Mouse (Mus musculus) cortical plate, adult 2 months (tissue): ENCODE data around the gene Pxk.

ENCODE experiments used
- CTCF ChIP-seq: fragments of 200-500 bp; IDR thresholded peaks from 2 replicates; pipeline ENCODE4 v1.5.1; 2011; ENCODE audit warnings: mild to moderate bottlenecking, control low read depth, low read length; ENCODE audit not compliant: insufficient read depth; ENCODE audit errors: extremely low read depth
- POLR2A ChIP-seq: fragments of 200-500 bp; IDR thresholded peaks from 2 replicates; pipeline ENCODE4 v1.6.1; 2011; ENCODE audit warnings: mild to moderate bottlenecking, low read length, control low read depth; ENCODE audit not compliant: insufficient read depth; ENCODE audit errors: extremely low read depth

DNA sequence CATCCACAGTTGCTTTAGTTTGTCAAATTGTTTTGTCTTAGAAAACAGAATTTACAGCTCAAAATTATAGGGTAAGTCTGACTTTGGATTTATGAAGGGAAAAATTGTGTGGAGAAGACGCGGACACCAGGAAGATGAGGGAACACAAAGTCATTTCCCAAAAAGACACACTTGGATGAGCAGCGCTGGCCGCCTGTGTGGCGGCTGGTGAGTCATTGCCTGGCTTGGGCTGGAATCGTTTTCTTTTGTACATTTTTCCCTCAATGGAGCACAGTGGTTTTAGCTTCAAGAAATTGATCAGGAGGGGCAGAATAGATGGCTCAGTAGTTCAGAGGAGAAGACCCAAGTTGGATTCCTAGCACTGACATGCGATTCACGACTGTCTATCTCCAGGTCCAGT lies 3.9 kb downstream of the Pxk start:
- no peak for TF ChIP-seq POLR2A
- no peak for TF ChIP-seq CTCF
